Mouse (Mus musculus): Measurements from ENCODE around the gene Ndufaf2.

Ndufaf2 gene

GRCm38 (mm10) chr13:108138403-108138977 lies 19.9 kb downstream of the Ndufaf2 start:
- no peak for DNase-seq (ENCODE audit: low spot score)

- DNase-seq (ENCODE audit: low spot score), result no peak
These were observed 22.8 kb downstream of the Ndufaf2 start for GRCm38 (mm10) chr13:108135617-108136016.

DNA sequence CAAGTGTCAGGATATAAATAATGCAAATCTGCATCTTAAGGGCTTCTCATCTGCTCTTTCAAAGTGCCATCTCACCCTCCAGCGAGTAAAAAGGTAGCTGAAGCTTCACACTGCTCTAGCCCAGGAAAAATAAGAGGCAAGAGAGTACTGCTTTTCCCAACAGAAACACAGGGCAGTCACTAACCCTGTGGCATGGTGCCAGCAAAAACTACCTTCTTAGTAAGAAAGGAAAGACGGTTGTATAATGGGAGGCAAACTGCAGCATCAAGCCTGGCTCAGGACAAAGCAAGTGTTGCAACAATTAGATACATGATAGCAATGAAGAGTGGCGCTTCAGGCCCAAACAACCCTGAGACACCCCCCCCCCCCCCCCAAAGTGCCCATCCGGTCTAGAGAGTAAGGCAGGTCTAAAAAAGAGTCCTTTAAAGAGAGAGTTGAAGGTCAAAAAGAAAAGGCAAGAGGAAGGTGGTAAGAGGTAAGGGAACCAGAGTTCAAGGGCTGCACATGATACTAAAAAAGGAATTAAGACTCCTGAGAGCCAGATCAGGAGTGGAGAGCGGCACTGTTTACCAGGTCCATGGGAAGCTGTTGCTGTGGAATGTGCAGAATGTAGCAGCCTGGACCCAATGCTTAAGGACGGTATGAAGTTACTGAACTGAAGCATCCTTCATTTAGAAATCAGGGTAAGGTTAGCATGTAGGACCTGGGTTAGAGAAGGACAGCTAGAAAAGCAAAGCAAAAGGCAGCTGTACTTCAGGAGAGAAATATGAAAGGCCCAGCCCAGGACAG lies 26.2 kb downstream of the Ndufaf2 start:
- DNase-seq (ENCODE audit: low spot score), result peak; percentile 16

DNA sequence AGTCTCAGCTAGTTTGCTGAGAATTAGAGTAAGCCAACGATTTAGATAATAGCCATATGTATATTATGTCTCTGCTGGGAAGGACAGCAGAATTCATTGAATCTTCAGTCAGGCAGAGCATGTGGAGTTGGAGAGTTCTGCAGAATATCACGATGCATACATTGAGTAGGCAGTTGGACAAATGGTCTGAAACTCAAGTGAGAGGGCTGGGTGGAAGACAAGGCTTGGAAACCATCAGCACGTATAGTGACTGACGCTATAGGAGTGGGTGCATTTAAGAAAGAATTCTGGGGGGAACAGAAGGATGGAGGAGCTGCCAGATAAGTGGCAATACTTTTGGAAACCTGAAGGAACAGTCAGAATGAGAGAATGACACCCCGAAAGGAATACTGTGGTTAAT lies 27.7 kb downstream of the Ndufaf2 start:
- no peak for DNase-seq (ENCODE audit: low spot score)

GRCm38 (mm10) chr13:108129070-108129469 lies 29.4 kb downstream of the Ndufaf2 start:
- DNase-seq (ENCODE audit: low spot score), result no peak

- DNase-seq (ENCODE audit: low spot score), result no peak
These were observed 30.5 kb downstream of the Ndufaf2 start for GRCm38 (mm10) chr13:108127883-108128282.

GRCm38 (mm10) chr13:108127130-108127529 lies 31.3 kb downstream of the Ndufaf2 start:
- no peak for DNase-seq (ENCODE audit: low spot score)

DNA sequence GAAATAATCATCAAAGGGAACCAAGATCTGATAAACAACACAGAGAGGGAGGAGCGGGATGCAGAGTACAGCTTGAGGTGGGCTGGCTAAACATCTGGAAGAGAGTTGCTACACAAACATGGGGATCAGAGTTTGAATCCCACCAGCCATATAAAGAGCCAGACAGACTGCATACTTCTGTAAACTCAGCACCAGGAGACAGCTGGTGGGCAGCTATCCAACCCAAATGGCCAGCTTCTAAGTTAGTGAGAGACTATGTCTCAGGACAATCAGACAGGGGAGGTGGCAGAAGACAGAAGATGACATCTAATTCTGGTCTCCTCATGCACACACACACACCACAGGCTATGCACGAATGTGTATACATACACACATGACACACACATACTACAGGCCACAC lies 32.2 kb downstream of the Ndufaf2 start:
- DNase-seq (ENCODE audit: low spot score), result no peak

DNA sequence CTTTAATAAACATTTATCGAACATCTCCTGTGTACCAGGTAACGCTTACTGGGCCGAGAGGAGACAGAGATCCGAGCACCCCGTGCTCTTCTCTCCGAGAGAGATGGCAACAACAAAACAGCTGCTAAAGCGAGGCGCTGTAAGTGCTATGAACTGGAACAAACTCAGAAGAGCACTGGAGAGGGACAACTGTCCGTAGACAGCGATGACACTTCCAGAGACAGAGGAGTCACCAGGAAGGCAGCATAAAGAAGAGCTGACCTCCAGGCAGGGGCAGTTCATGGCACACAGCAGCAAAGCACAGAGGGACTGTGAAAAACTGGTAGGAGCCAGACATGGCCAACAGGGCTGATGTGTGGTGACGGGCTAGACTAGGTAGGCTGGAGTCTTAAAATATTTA lies 34.3 kb downstream of the Ndufaf2 start:
- no peak for DNase-seq (ENCODE audit: low spot score)

DNA sequence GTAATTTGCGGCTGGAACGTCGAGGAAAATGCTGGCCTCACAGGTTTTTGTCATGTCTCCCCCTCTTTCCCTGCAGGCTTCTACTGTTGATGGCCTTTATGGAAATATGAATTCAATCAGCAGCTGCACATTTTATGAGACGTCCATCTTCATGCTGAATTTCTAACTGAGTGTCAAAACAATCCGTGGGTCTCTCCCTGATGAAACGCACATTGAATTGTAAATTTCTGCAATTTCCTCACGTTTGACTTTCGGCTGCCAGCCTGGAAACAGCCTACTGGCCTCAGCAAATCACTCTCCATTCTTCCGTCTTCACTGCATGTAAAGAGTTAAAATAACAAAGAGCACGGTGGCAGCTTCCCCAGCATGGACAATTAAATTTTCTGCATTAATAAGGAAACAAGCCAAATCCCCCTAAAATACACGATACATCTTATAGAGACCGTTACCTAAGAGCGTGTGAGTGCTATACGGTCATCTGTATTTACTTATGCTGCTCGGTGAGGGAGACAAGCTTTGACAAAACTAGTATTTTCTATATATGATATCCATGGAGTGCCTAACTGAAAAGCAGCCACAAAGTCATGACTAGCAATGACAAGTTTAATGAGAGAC lies 35.2 kb downstream of the Ndufaf2 start:
- no peak for DNase-seq (ENCODE audit: low spot score)

GRCm38 (mm10) chr13:108119411-108120310 lies 38.8 kb downstream of the Ndufaf2 start:
- DNase-seq (ENCODE audit: low spot score), result no peak

GRCm38 (mm10) chr13:108118188-108118587 lies 40.2 kb downstream of the Ndufaf2 start:
- DNase-seq (ENCODE audit: low spot score), result no peak

- no peak for DNase-seq (ENCODE audit: low spot score)
These were observed 40.8 kb downstream of the Ndufaf2 start for GRCm38 (mm10) chr13:108117654-108118053.

DNA sequence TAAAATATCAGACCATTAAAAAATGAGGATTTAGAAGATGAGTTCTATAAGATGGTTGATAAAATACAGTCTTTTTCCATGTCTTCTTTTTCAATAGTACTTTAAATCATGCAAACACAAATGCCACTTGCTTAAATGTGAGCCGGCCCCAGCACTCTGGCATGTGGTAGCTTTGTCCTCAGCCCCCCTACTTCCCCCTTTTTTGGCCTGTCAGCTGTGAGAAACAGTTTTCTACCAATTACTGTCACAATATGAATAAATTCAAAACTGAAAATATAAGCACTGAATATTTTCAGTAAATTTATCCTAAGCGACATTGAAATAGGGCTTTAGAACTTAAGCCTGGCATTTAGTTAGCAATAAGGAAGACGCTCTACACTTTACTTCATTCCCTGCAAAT lies 44.2 kb downstream of the Ndufaf2 start:
- no peak for DNase-seq (ENCODE audit: low spot score)

GRCm38 (mm10) chr13:108113536-108113935 lies 44.9 kb downstream of the Ndufaf2 start:
- DNase-seq (ENCODE audit: low spot score), result no peak

GRCm38 (mm10) chr13:108110929-108111328 lies 47.5 kb downstream of the Ndufaf2 start:
- no peak for DNase-seq (ENCODE audit: low spot score)

DNA sequence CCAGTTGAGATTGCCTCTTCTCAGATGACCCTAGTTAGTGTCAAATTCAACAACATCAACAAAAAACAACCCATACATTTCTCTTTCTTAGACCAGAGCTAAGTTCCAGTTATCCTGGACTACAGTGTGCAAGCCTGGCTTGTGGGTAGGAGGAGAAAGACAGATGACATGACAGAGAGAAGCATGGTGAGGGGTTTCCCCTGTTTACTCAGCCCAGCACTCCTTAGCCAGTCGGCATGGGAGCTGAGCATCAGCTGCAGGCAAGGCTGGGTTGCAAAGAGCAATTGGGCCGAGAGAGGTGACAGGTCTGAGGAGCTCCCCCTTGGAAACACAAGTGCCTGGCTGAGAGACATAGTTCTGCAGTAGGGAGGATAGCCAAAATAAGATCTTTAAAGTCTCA lies 57.7 kb downstream of the Ndufaf2 start:
- no peak for DNase-seq (ENCODE audit: low spot score)

DNA sequence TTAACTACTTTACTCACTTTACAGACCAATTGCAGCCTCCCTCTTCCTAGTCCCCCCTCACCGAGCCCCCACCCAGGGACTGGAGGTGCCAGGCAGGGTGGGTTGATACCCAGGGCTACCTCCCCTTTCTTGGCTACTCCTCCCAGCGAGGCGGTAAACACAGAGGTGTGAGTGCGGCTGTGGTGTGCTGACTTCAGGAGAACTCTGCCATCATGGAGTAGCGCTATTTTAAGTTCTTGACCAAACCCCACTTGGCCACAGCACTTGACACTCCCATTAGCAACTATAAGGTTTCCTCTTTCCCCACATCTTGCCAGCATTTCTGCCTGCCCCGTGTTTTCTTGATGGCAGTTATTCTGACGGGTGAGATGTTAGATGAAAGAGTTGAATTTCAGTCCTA lies 62.0 kb downstream of the Ndufaf2 start:
- no peak for DNase-seq (ENCODE audit: low spot score)

- DNase-seq (ENCODE audit: low spot score), result no peak
These were observed 62.8 kb downstream of the Ndufaf2 start for GRCm38 (mm10) chr13:108095617-108096016.

- DNase-seq (ENCODE audit: low spot score), result no peak
These were observed 63.7 kb downstream of the Ndufaf2 start for GRCm38 (mm10) chr13:108094681-108095080.

GRCm38 (mm10) chr13:108092290-108092689 lies 66.1 kb downstream of the Ndufaf2 start:
- DNase-seq (ENCODE audit: low spot score), result no peak

DNA sequence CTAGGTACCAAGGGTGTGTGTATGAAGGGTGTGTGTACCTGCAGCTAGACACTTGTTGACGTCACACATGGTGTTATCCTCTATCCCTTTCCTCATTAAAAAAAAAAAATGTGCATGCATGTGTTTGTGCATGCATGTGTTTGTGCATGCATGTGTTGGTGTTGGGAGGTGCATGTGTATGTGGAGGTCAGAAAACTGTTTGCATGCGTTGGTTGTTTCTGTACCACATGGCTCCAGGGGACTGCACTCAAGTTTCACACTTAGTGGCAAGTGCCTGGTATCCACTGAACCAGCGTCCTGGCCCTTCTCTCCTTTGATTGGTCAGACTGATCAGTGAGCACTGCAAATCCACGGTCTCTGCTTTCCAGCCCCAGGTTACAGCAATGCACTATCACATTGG lies 71.7 kb downstream of the Ndufaf2 start:
- DNase-seq (ENCODE audit: low spot score), result no peak

Measured in yolk sac, embryonic 10.5 days (tissue).